Mouse (Mus musculus) ES-E14 (cell line): Measurements from ENCODE around the gene B3gnt9. TPM values are rescaled to one million over a fixed set of nuclear protein-coding genes. Genes with fewer than 3 reads are reported as not detected.

Experiments
- DNase-seq: peaks from one replicate; pipeline ENCODE4 v3.0.0-alpha.2; 2013; ENCODE audit warnings: low read depth, low spot score
- H3K27ac ChIP-seq: 2 replicates; pipeline ENCODE4 v1.5.1; 2012; ENCODE audit warnings: low read depth, mild to moderate bottlenecking, low read length, moderate library complexity, mixed read lengths; ENCODE audit not compliant: poor library complexity, insufficient read depth, severe bottlenecking
- H3K36me3 ChIP-seq: 2 replicates; pipeline ENCODE4 v1.6.1; 2012; ENCODE audit warnings: mild to moderate bottlenecking, low read length, moderate library complexity, mixed read lengths; ENCODE audit not compliant: control insufficient read depth, poor library complexity, insufficient read depth, severe bottlenecking
- H3K4me1 ChIP-seq, 2 experiments: fragments of 150-350 bp in 1 of 2; sonication (generic) in 1 of 2; 2 replicates each; pipeline ENCODE4 v1.6.1; 2012; ENCODE audit warnings: low read length in 2 of 2, mild to moderate bottlenecking in 1 of 2, mixed read lengths in 1 of 2; ENCODE audit not compliant: control insufficient read depth in 2 of 2, insufficient read depth in 2 of 2, poor library complexity in 1 of 2
- H3K4me3 ChIP-seq, 2 experiments: fragments of 150-350 bp in 1 of 2; sonication (generic) in 1 of 2; 2 replicates each; pipeline ENCODE4 v1.5.1; 2012; ENCODE audit warnings: low read length in 2 of 2, low read depth in 1 of 2, mild to moderate bottlenecking in 1 of 2, mixed read lengths in 1 of 2; ENCODE audit not compliant: insufficient read depth in 1 of 2, poor library complexity in 1 of 2, severe bottlenecking in 1 of 2
- H3K9ac ChIP-seq: 2 replicates; pipeline ENCODE4 v1.6.1; 2012; ENCODE audit warnings: low read depth, mild to moderate bottlenecking, low read length, mixed read lengths; ENCODE audit not compliant: poor library complexity, insufficient read depth, severe bottlenecking
- H3K9me3 ChIP-seq: fragments of 150-350 bp; sonication (generic); 2 replicates; pipeline ENCODE4 v1.6.1; 2012; ENCODE audit warnings: low read depth, mild to moderate bottlenecking, low read length; ENCODE audit not compliant: control insufficient read depth, insufficient read depth
- CHD2 ChIP-seq: IDR thresholded peaks from 2 replicates; pipeline ENCODE4 v1.6.1; 2014; ENCODE audit warnings: mild to moderate bottlenecking, low read depth, low read length, inconsistent platforms
- HCFC1 ChIP-seq: IDR thresholded peaks from 2 replicates; pipeline ENCODE4 v1.6.1; 2012; ENCODE audit warnings: low read length, inconsistent platforms, borderline replicate concordance; ENCODE audit not compliant: insufficient read depth
- MAFK ChIP-seq: IDR thresholded peaks from 2 replicates; pipeline ENCODE4 v1.6.1; 2014; ENCODE audit warnings: mild to moderate bottlenecking, low read depth, low read length, inconsistent platforms; ENCODE audit not compliant: insufficient read depth
- ZC3H11A ChIP-seq: IDR thresholded peaks from 2 replicates; pipeline ENCODE4 v1.6.1; 2012; ENCODE audit warnings: low read depth, mild to moderate bottlenecking, inconsistent platforms, low read length, borderline replicate concordance
- ZNF384 ChIP-seq: IDR thresholded peaks from 2 replicates; pipeline ENCODE4 v1.6.1; 2012; ENCODE audit warnings: low read depth, low read length, inconsistent platforms
- in situ Hi-C, 2 experiments: fragments of 600-800 bp; cut with MboI; formaldehyde crosslinking; loops; one replicate each; pipeline ENCODE4 v1.15.1; 2025; ENCODE audit warnings: low sequenced_read_pairs in 2 of 2, inconsistent platforms in 1 of 2; ENCODE audit not compliant: unreplicated experiment in 2 of 2
- total RNA-seq: library from RNA; depleted of rRNA; stranded (reverse); fragments of 300-350 nt; gene quantifications from 2 replicates; pipeline ENCODE4 v1.2.3, GENCODE M21; 2012

Gene B3gnt9
- total RNA-seq, 1 experiment, result 2.5 TPM

GRCm38 (mm10) chr8:105275387-105275786 is 20.4 kb upstream of the B3gnt9 start:
- H3K27ac ChIP-seq, result no peak overlapping the region

GRCm38 (mm10) chr8:105270916-105271186 is 15.9 kb upstream of the B3gnt9 start:
- Histone ChIP-seq H3K9ac (no peak overlapping the region), H3K27ac (no peak overlapping the region), H3K9me3 (no peaks in the 10 kb centered on the region), H3K36me3 (no peaks in the 10 kb centered on the region), H3K4me1 (peaks cover 0 to 18% of the 10 kb centered on the region in 2 experiments; a peak in 1 of 4 replicates), H3K4me3 (peak overlapping the region; percentile 19 to 43; a peak in 2 of 4 replicates)
- TF ChIP-seq ZNF384, result no peak
- no peak for TF ChIP-seq MAFK
- no peak for TF ChIP-seq CHD2
- no peak for TF ChIP-seq ZC3H11A
- TF ChIP-seq HCFC1, result no peak
- in situ Hi-C loops, result loop anchor here in 1 of 2 experiments (25.0 kb wide), 1 partner anchor 634 kb away; the partner anchor contains the start of genes Ciao2b and Rrad
- DNase-seq, result no peak

More at GRCm38 (mm10) chr8:105275387-105275786, 20.4 kb upstream of the B3gnt9 start:
- Histone ChIP-seq H3K4me1 (peaks cover 5 to 16% of the 10 kb centered on the region in 2 experiments; a peak in 2 of 4 replicates), H3K36me3 (no peaks in the 10 kb centered on the region), H3K4me3 (no peak overlapping the region), H3K9ac (no peak overlapping the region), H3K9me3 (no peaks in the 10 kb centered on the region)
- TF ChIP-seq ZC3H11A (no peak), ZNF384 (no peak), MAFK (no peak), CHD2 (no peak), HCFC1 (no peak)
- DNase-seq, result no peak
- in situ Hi-C loops, result no loop called here

- no peaks in the 10 kb centered on the region for H3K36me3 ChIP-seq
- in situ Hi-C loops, result loop anchor here in 1 of 2 experiments (25.0 kb wide), 1 partner anchor 633 kb away; the partner anchor contains the start of genes Ciao2b and Rrad
- 0 out of 2 replicates have a peak overlapping the region, but pooled peaks have one; percentile 16 for H3K9ac ChIP-seq
- H3K4me1 ChIP-seq, result peaks cover 0 to 17% of the 10 kb centered on the region in 2 experiments; a peak in 1 of 4 replicates
- TF ChIP-seq ZC3H11A (no peak), ZNF384 (no peak), HCFC1 (no peak), MAFK (no peak), CHD2 (no peak)
- H3K9me3 ChIP-seq, result no peaks in the 10 kb centered on the region
- DNase-seq, result no peak
- no peak overlapping the region for H3K27ac ChIP-seq
- H3K4me3 ChIP-seq, result peak overlapping the region; percentile 50 to 58; a peak in 3 of 4 replicates
Observed at GRCm38 (mm10) chr8:105270101-105270915, 15.4 kb upstream of the B3gnt9 start.

GRCm38 (mm10) chr8:105269461-105269947 is 14.6 kb upstream of the B3gnt9 start, which contains the start of gene Hsf4:
TSS of gene Hsf4 (plus strand) at chr8:105269801.
- H3K27ac ChIP-seq, result no peak within 1 kb of the TSS
- DNase-seq, result no peak
- no peaks in the 10 kb centered on the region for H3K36me3 ChIP-seq
- no peak for TF ChIP-seq ZNF384
- TF ChIP-seq CHD2, result no peak
- no peak for TF ChIP-seq MAFK
- TF ChIP-seq ZC3H11A, result no peak
- TF ChIP-seq HCFC1, result no peak
- H3K4me3 ChIP-seq, result peak within 1 kb of the TSS; percentile 50 to 58
- H3K4me1 ChIP-seq, result peaks cover 0 to 15% of the 10 kb centered on the region in 2 experiments; a peak in 2 of 4 replicates
- in situ Hi-C loops, result loop anchor here in 1 of 2 experiments (25.0 kb wide), 1 partner anchor 632 kb away; the partner anchor contains the start of genes Ciao2b and Rrad
- no peaks in the 10 kb centered on the region for H3K9me3 ChIP-seq
- peak within 1 kb of the TSS; percentile 27; the same call in 1 of the 2 replicates for H3K9ac ChIP-seq
